Comparison of ENCODE assay signal across 13 mouse cellular contexts in genomic region chr17:35512916-35513626, GRCm38 (mm10). TPM values are rescaled to one million over a fixed set of nuclear protein-coding genes. Genes with fewer than 3 reads are reported as not detected.
DNase-seq lines count a peak whose midpoint lies in the region; ATAC-seq and TF ChIP-seq lines count a peak whose summit lies in the region.
"Had no signal": no experiment of that assay in that cellular context is flagged by ENCODE, and none has a peak within 500 bp of the region (broad histone marks: within the 10 kb centered on the region; RNA-seq: fewer than 3 reads in every experiment).

No protein-coding gene starts in this region.

- H3K9ac ChIP-seq in hindbrain, postnatal 0 days (replicated peaks; ENCODE audit: low read length): no peak overlapping the region
- no peak overlapping the region for H3K9ac ChIP-seq in hindbrain, embryonic 13.5 days
- H3K9ac ChIP-seq in midbrain, embryonic 14.5 days (replicated peaks; ENCODE audit: low read length): no peak overlapping the region
- H3K9ac ChIP-seq in midbrain, embryonic 16.5 days (ENCODE audit: low read depth, low read length): no peak overlapping the region
- H3K9ac ChIP-seq: heart, embryonic 12.5 days; limb, embryonic 12.5 days; neural tube, embryonic 12.5 days had no signal

- no peak overlapping the region for H3K27ac ChIP-seq in hindbrain, postnatal 0 days
- no peak overlapping the region for H3K27ac ChIP-seq in hindbrain, embryonic 13.5 days
- H3K27ac ChIP-seq in midbrain, embryonic 14.5 days (replicated peaks; ENCODE audit: low read depth, low read length): no peak overlapping the region
- H3K27ac ChIP-seq in midbrain, embryonic 16.5 days (ENCODE audit: low read length): no peak overlapping the region
- H3K27ac ChIP-seq: limb, embryonic 12.5 days; neural tube, embryonic 12.5 days had no signal

- no peaks in the 10 kb centered on the region for H3K9me3 ChIP-seq in hindbrain, postnatal 0 days (ENCODE audit: low read length)
- no peaks in the 10 kb centered on the region for H3K9me3 ChIP-seq in hindbrain, embryonic 13.5 days
- no peaks in the 10 kb centered on the region for H3K9me3 ChIP-seq in midbrain, embryonic 14.5 days (ENCODE audit: control insufficient read depth, low read length)
- H3K9me3 ChIP-seq in midbrain, embryonic 16.5 days (replicated peaks; ENCODE audit: control insufficient read depth, low read length, poor library complexity, severe bottlenecking): no peaks in the 10 kb centered on the region
- H3K9me3 ChIP-seq: heart, embryonic 12.5 days; limb, embryonic 12.5 days; neural tube, embryonic 12.5 days had no signal

- no peaks in the 10 kb centered on the region for H3K27me3 ChIP-seq in hindbrain, postnatal 0 days (ENCODE audit: insufficient read depth, low read length)
- peaks cover 26% of the 10 kb centered on the region for H3K27me3 ChIP-seq in hindbrain, embryonic 13.5 days
- H3K27me3 ChIP-seq in midbrain, embryonic 14.5 days (ENCODE audit: control insufficient read depth, insufficient read depth, low read length): peaks cover 2% of the 10 kb centered on the region
- no peaks in the 10 kb centered on the region; the same call in 1 of the 2 replicates for H3K27me3 ChIP-seq in midbrain, embryonic 16.5 days (ENCODE audit: control insufficient read depth, insufficient read depth, low read depth, low read length)
- H3K27me3 ChIP-seq in splenic B cell, adult 2 months (ENCODE audit: control insufficient read depth, insufficient read depth, low read length, poor library complexity, severe bottlenecking): no peaks in the 10 kb centered on the region

- DNase-seq in hindbrain, postnatal 0 days (ENCODE audit: low spot score): peak; percentile 58
- peak; percentile 48 for DNase-seq in midbrain, embryonic 14.5 days
- peak; percentile 47 for DNase-seq in MN1 (ENCODE audit: low spot score)
- DNase-seq in splenic B cell, adult 2 months (ENCODE audit: low read depth, low spot score): peak; percentile 32
- no peak for DNase-seq in spleen, postnatal 4 days (ENCODE audit: low spot score in 2 of 2)

- no peak overlapping the region for H3K4me3 ChIP-seq in hindbrain, postnatal 0 days (ENCODE audit: low read length)
- H3K4me3 ChIP-seq in hindbrain, embryonic 13.5 days: no peak overlapping the region
- no peak overlapping the region for H3K4me3 ChIP-seq in midbrain, embryonic 14.5 days (replicated peaks; ENCODE audit: low read depth, low read length)
- no peak overlapping the region for H3K4me3 ChIP-seq in midbrain, embryonic 16.5 days (ENCODE audit: low read depth, low read length)
- H3K4me3 ChIP-seq: heart, embryonic 12.5 days; limb, embryonic 12.5 days; neural tube, embryonic 12.5 days had no signal

- no peak for ATAC-seq in hindbrain, postnatal 0 days
- ATAC-seq in hindbrain, embryonic 13.5 days (ENCODE audit: low FRiP score): no peak
- ATAC-seq in midbrain, embryonic 14.5 days (ENCODE audit: low FRiP score, low TSS enrichment): no peak
- ATAC-seq in midbrain, embryonic 16.5 days: no peak

- 89% methylated on average over 7 of the region's 7 CpGs for WGBS in hindbrain, postnatal 0 days
- WGBS in hindbrain, embryonic 13.5 days: 85% methylated on average over 7 of the region's 7 CpGs
- 96% methylated on average over 7 of the region's 7 CpGs for WGBS in midbrain, embryonic 14.5 days
- 98% methylated on average over 7 of the region's 7 CpGs for WGBS in midbrain, embryonic 16.5 days

- no peak overlapping the region for H3K4me2 ChIP-seq in hindbrain, postnatal 0 days (ENCODE audit: low read depth, low read length)
- H3K4me2 ChIP-seq in hindbrain, embryonic 13.5 days: no peak overlapping the region
- no peak overlapping the region for H3K4me2 ChIP-seq in midbrain, embryonic 14.5 days (ENCODE audit: low read length)
- no peak overlapping the region for H3K4me2 ChIP-seq in midbrain, embryonic 16.5 days (ENCODE audit: low read length)
- H3K4me2 ChIP-seq: neural tube, embryonic 12.5 days had no signal

- peaks cover 4% of the 10 kb centered on the region; the same call in 1 of the 2 replicates for H3K4me1 ChIP-seq in hindbrain, postnatal 0 days (ENCODE audit: insufficient read depth, low read length)
- H3K4me1 ChIP-seq in hindbrain, embryonic 13.5 days (replicated peaks): peaks cover 35% of the 10 kb centered on the region
- H3K4me1 ChIP-seq in midbrain, embryonic 14.5 days (ENCODE audit: control insufficient read depth, insufficient read depth, low read length): peaks cover 14% of the 10 kb centered on the region
- H3K4me1 ChIP-seq in midbrain, embryonic 16.5 days (ENCODE audit: control insufficient read depth, insufficient read depth, low read length): peaks cover 10% of the 10 kb centered on the region; the same call in 1 of the 2 replicates

- TF ChIP-seq CTCF in hindbrain, postnatal 0 days (IDR thresholded peaks at IDR 0.05; ENCODE audit: low read depth): peak; percentile 75

- no peaks in the 10 kb centered on the region for H3K36me3 ChIP-seq in hindbrain, postnatal 0 days (ENCODE audit: insufficient read depth, low read length)
- no peaks in the 10 kb centered on the region for H3K36me3 ChIP-seq in hindbrain, embryonic 13.5 days
- no peaks in the 10 kb centered on the region for H3K36me3 ChIP-seq in midbrain, embryonic 14.5 days (ENCODE audit: control insufficient read depth, insufficient read depth, low read length)
- H3K36me3 ChIP-seq in midbrain, embryonic 16.5 days (ENCODE audit: control insufficient read depth, insufficient read depth, low read length): no peaks in the 10 kb centered on the region
- no peaks in the 10 kb centered on the region for H3K36me3 ChIP-seq in splenic B cell, adult 2 months (ENCODE audit: control insufficient read depth, insufficient read depth, low read length, poor library complexity, severe bottlenecking)
- H3K36me3 ChIP-seq: neural tube, embryonic 12.5 days had no signal

RNA-seq across cellular contexts. Expression of gene Tcf19, which starts 3.6 kb away (rescaled TPM):
- total RNA-seq in hindbrain, postnatal 0 days (2014; rRNA removed): 23.2 and 30.9 TPM in 2 replicates
- 16.6 and 18.2 TPM in 2 replicates for polyA plus RNA-seq in hindbrain, postnatal 0 days (2015; fragmentation: Nextera tagmentation; extraction: Ambion mirVana)
- 14.9 and 15.4 TPM in 2 replicates for polyA plus RNA-seq in hindbrain, embryonic 13.5 days (2015; fragmentation: Nextera tagmentation; extraction: Ambion mirVana)
- polyA plus RNA-seq in midbrain, embryonic 14.5 days (2014; fragmentation: Nextera tagmentation; extraction: Ambion mirVana): 8.9 and 15.5 TPM in 2 replicates
- polyA plus RNA-seq in midbrain, embryonic 16.5 days (2015; fragmentation: Nextera tagmentation; extraction: Ambion mirVana): 8.5 and 9.4 TPM in 2 replicates

RNA-seq across cellular contexts. Expression of gene Cchcr1, which starts 3.8 kb away (rescaled TPM):
- total RNA-seq in hindbrain, postnatal 0 days (2014; rRNA removed): 4.9 and 5.5 TPM in 2 replicates
- 4.5 and 4.8 TPM in 2 replicates for polyA plus RNA-seq in hindbrain, postnatal 0 days (2015; fragmentation: Nextera tagmentation; extraction: Ambion mirVana)
- 6.3 and 7.6 TPM in 2 replicates for polyA plus RNA-seq in hindbrain, embryonic 13.5 days (2015; fragmentation: Nextera tagmentation; extraction: Ambion mirVana)
- 1.6 and 3.4 TPM in 2 replicates for polyA plus RNA-seq in midbrain, embryonic 14.5 days (2014; fragmentation: Nextera tagmentation; extraction: Ambion mirVana)
- polyA plus RNA-seq in midbrain, embryonic 16.5 days (2015; fragmentation: Nextera tagmentation; extraction: Ambion mirVana): 3.7 and 4.0 TPM in 2 replicates

RNA-seq across cellular contexts. Expression of gene Pou5f1, which starts 7.3 kb away (rescaled TPM):
- total RNA-seq in hindbrain, postnatal 0 days (2014; rRNA removed): not detected in 2 replicates
- polyA plus RNA-seq in hindbrain, postnatal 0 days (2015; fragmentation: Nextera tagmentation; extraction: Ambion mirVana): not detected in 2 replicates
- not detected in 2 replicates for polyA plus RNA-seq in hindbrain, embryonic 13.5 days (2015; fragmentation: Nextera tagmentation; extraction: Ambion mirVana)
- not detected in 2 replicates for polyA plus RNA-seq in midbrain, embryonic 14.5 days (2014; fragmentation: Nextera tagmentation; extraction: Ambion mirVana)
- polyA plus RNA-seq in midbrain, embryonic 16.5 days (2015; fragmentation: Nextera tagmentation; extraction: Ambion mirVana): 0.37 TPM in 1 of 2 replicates, not detected in the other
- polyA plus RNA-seq: embryonic facial prominence, embryonic 14.5 days; heart, embryonic 12.5 days; large intestine, adult 2 months; neural tube, embryonic 12.5 days had no signal

RNA-seq across cellular contexts. Expression of gene Psors1c2, which starts 19.9 kb away (rescaled TPM):
- total RNA-seq in hindbrain, postnatal 0 days (2014; rRNA removed): 0.58 TPM in 1 of 2 replicates, not detected in the other
- polyA plus RNA-seq in hindbrain, postnatal 0 days (2015; fragmentation: Nextera tagmentation; extraction: Ambion mirVana): 0.50 and 0.59 TPM in 2 replicates
- 0.68 and 1.4 TPM in 2 replicates for polyA plus RNA-seq in hindbrain, embryonic 13.5 days (2015; fragmentation: Nextera tagmentation; extraction: Ambion mirVana)
- 0.54 and 0.61 TPM in 2 replicates for polyA plus RNA-seq in midbrain, embryonic 14.5 days (2014; fragmentation: Nextera tagmentation; extraction: Ambion mirVana)
- polyA plus RNA-seq in midbrain, embryonic 16.5 days (2015; fragmentation: Nextera tagmentation; extraction: Ambion mirVana): 0.60 and 0.68 TPM in 2 replicates
- total RNA-seq: megakaryocyte progenitor cell, adult 5-6 weeks had no signal

RNA-seq across cellular contexts. Expression of gene Cdsn, which starts 38.9 kb away (rescaled TPM):
- 0.36 TPM in 1 of 2 replicates, not detected in the other for total RNA-seq in hindbrain, postnatal 0 days (2014; rRNA removed)
- 0.25 and 0.29 TPM in 2 replicates for polyA plus RNA-seq in hindbrain, postnatal 0 days (2015; fragmentation: Nextera tagmentation; extraction: Ambion mirVana)
- 0.12 and 0.14 TPM in 2 replicates for polyA plus RNA-seq in hindbrain, embryonic 13.5 days (2015; fragmentation: Nextera tagmentation; extraction: Ambion mirVana)
- 0.11 TPM in 1 of 2 replicates, not detected in the other for polyA plus RNA-seq in midbrain, embryonic 14.5 days (2014; fragmentation: Nextera tagmentation; extraction: Ambion mirVana)
- polyA plus RNA-seq in midbrain, embryonic 16.5 days (2015; fragmentation: Nextera tagmentation; extraction: Ambion mirVana): 0.07 and 0.09 TPM in 2 replicates
- total RNA-seq: megakaryocyte progenitor cell, adult 5-6 weeks had no signal
- polyA plus RNA-seq: limb, embryonic 12.5 days; neural tube, embryonic 12.5 days had no signal

Comparison
In these comparisons a context has a peak if more than half of its experiments do, and no peak if none do; other contexts are left out.
1. DNase-seq: peak in hindbrain, postnatal 0 days (single experiment), midbrain, embryonic 14.5 days (single experiment), MN1 (single experiment) and splenic B cell, adult 2 months (single experiment); none in spleen, postnatal 4 days (0 of 2).